Mouse (Mus musculus) embryonic facial prominence, embryonic 14.5 days (tissue): Measurements from ENCODE around the gene Scrt2. TPM values are rescaled to one million over a fixed set of nuclear protein-coding genes. Genes with fewer than 3 reads are reported as not detected.

Source experiments
- ATAC-seq: fragments of 200-750 bp; cut with Nextera tagmentation; 2 replicates; pipeline ENCODE4 v1.8.0; 2017; ENCODE audit warnings: low read depth, moderate number of reproducible peaks, moderate TSS enrichment
- DNase-seq: peaks from one replicate; pipeline ENCODE4 v3.0.0-alpha.2; 2015; ENCODE audit warnings: low spot score
- H3K27ac ChIP-seq: fragments of 300-500 bp; sonication (generic); replicated peaks from 2 replicates; pipeline ENCODE4 v1.5.1; 2014; ENCODE audit warnings: low read depth, mild to moderate bottlenecking, low read length, moderate library complexity
- H3K27me3 ChIP-seq: fragments of 300-500 bp; sonication (generic); replicated peaks from 2 replicates; pipeline ENCODE4 v1.6.1; 2014; ENCODE audit warnings: low read length; ENCODE audit not compliant: control insufficient read depth, insufficient read depth
- H3K36me3 ChIP-seq: fragments of 300-500 bp; sonication (generic); 2 replicates; pipeline ENCODE4 v1.6.1; 2014; ENCODE audit warnings: low read length, mixed read lengths; ENCODE audit not compliant: control insufficient read depth, insufficient read depth
- H3K4me1 ChIP-seq: fragments of 300-500 bp; sonication (generic); 2 replicates; pipeline ENCODE4 v1.6.1; 2014; ENCODE audit warnings: antibody characterized with exemption, low read length; ENCODE audit not compliant: control insufficient read depth, insufficient read depth
- H3K4me2 ChIP-seq: fragments of 300-500 bp; sonication (generic); 2 replicates; pipeline ENCODE4 v1.6.1; 2014; ENCODE audit warnings: low read depth, mild to moderate bottlenecking, low read length, moderate library complexity, mixed read lengths
- H3K4me3 ChIP-seq: fragments of 300-500 bp; sonication (generic); 2 replicates; pipeline ENCODE4 v1.5.1; 2014; ENCODE audit warnings: low read depth, mild to moderate bottlenecking, low read length
- H3K9ac ChIP-seq: fragments of 300-500 bp; sonication (generic); 2 replicates; pipeline ENCODE4 v1.6.1; 2014; ENCODE audit warnings: low read depth, mild to moderate bottlenecking, low read length, moderate library complexity, mixed read lengths
- H3K9me3 ChIP-seq: fragments of 300-500 bp; sonication (generic); 2 replicates; pipeline ENCODE4 v1.6.1; 2016; ENCODE audit warnings: low read length; ENCODE audit not compliant: control insufficient read depth
- WGBS: fragments of 180-500 bp; shearing (Covaris S2); extraction: QIAGEN DNeasy Blood & Tissue Kit; methylation state at CpG from one replicate; pipeline ENCODE4 v1.1.7; 2014; 5-methylcytosine and 5-hydroxymethylcytosine counted together
- polyA plus RNA-seq: library from polyadenylated mRNA; unstranded; fragments of >200 nt; fragmentation: Nextera tagmentation; extraction: Ambion mirVana; gene quantifications from 2 replicates; pipeline ENCODE4 v1.2.1, GENCODE M21; 2014

The Scrt2 gene
- polyA plus RNA-seq, 1 experiment from 2014 or later = 0.29 TPM

- Histone ChIP-seq H3K4me2 (no peak overlapping the region), H3K9ac (no peak overlapping the region), H3K36me3 (no peaks in the 10 kb centered on the region), H3K4me1 (no peaks in the 10 kb centered on the region), H3K27ac (no peak overlapping the region), H3K4me3 (no peak overlapping the region), H3K9me3 (no peaks in the 10 kb centered on the region), H3K27me3 (peaks cover 21% of the 10 kb centered on the region)
- no peak for ATAC-seq
- WGBS = 88% methylated on average over 2 of the region's 2 CpGs
- DNase-seq = no peak
These were observed 6.8 kb upstream of the Scrt2 start for GRCm38 (mm10) chr2:152074521-152074920.

GRCm38 (mm10) chr2:152075294-152075889, 5.9 kb upstream of the Scrt2 start:
- Histone ChIP-seq H3K27ac (no peak overlapping the region), H3K4me1 (no peaks in the 10 kb centered on the region), H3K9me3 (no peaks in the 10 kb centered on the region), H3K4me3 (no peak overlapping the region), H3K27me3 (peaks cover 29% of the 10 kb centered on the region), H3K9ac (no peak overlapping the region), H3K4me2 (no peak overlapping the region), H3K36me3 (no peaks in the 10 kb centered on the region)
- 45% methylated on average over 9 of the region's 9 CpGs for WGBS
- ATAC-seq (no peak), DNase-seq (no peak)

GRCm38 (mm10) chr2:152077337-152077736, 4.0 kb upstream of the Scrt2 start:
- Histone ChIP-seq H3K4me2 (no peak overlapping the region), H3K36me3 (no peaks in the 10 kb centered on the region), H3K27ac (no peak overlapping the region), H3K27me3 (peaks cover 42% of the 10 kb centered on the region), H3K4me3 (no peak overlapping the region), H3K9me3 (no peaks in the 10 kb centered on the region), H3K9ac (no peak overlapping the region), H3K4me1 (peaks cover 5% of the 10 kb centered on the region; the same call in 1 of the 2 replicates)
- 59% methylated on average over 3 of the region's 3 CpGs for WGBS
- DNase-seq = no peak
- ATAC-seq = no peak

- DNase-seq (peak; percentile 78), ATAC-seq (peak; percentile 92)
- H3K9me3 ChIP-seq = no peaks in the 10 kb centered on the region
- peak overlapping the region; percentile 40 for H3K4me3 ChIP-seq
- H3K4me2 ChIP-seq = peak overlapping the region; percentile 72
- H3K9ac ChIP-seq = peak overlapping the region; percentile 26; the same call in 1 of the 2 replicates
- H3K36me3 ChIP-seq = no peaks in the 10 kb centered on the region
- WGBS = 0% methylated on average over 26 of the region's 81 CpGs
- peaks cover 68% of the 10 kb centered on the region for H3K27me3 ChIP-seq
- H3K27ac ChIP-seq = no peak overlapping the region
- peaks cover 5% of the 10 kb centered on the region; the same call in 1 of the 2 replicates for H3K4me1 ChIP-seq
These were observed 516 bp downstream of the Scrt2 start for GRCm38 (mm10) chr2:152081641-152082448.

GRCm38 (mm10) chr2:152082456-152083285, 1.3 kb downstream of the Scrt2 start:
- Histone ChIP-seq H3K9ac (no peak overlapping the region), H3K27me3 (peaks cover 63% of the 10 kb centered on the region), H3K27ac (no peak overlapping the region), H3K9me3 (no peaks in the 10 kb centered on the region), H3K4me1 (peaks cover 5% of the 10 kb centered on the region; the same call in 1 of the 2 replicates), H3K36me3 (no peaks in the 10 kb centered on the region), H3K4me3 (peak overlapping the region; percentile 40), H3K4me2 (peak overlapping the region; percentile 72)
- 23% methylated on average over 7 of the region's 7 CpGs for WGBS
- no peak for DNase-seq
- ATAC-seq = no peak

GRCm38 (mm10) chr2:152083411-152083810, 2.1 kb downstream of the Scrt2 start:
- Histone ChIP-seq H3K27ac (no peak overlapping the region), H3K27me3 (peaks cover 59% of the 10 kb centered on the region), H3K9me3 (no peaks in the 10 kb centered on the region), H3K4me3 (no peak overlapping the region; the same call in 1 of the 2 replicates), H3K4me2 (peak overlapping the region; percentile 15; the same call in 1 of the 2 replicates), H3K4me1 (peaks cover 5% of the 10 kb centered on the region; the same call in 1 of the 2 replicates), H3K9ac (no peak overlapping the region), H3K36me3 (no peaks in the 10 kb centered on the region)
- ATAC-seq (no peak), DNase-seq (no peak)
- 48% methylated on average over 4 of the region's 4 CpGs for WGBS

- Histone ChIP-seq H3K27me3 (peaks cover 52% of the 10 kb centered on the region), H3K4me2 (peak overlapping the region; percentile 3; the same call in 1 of the 2 replicates), H3K4me3 (no peak overlapping the region), H3K9ac (no peak overlapping the region), H3K9me3 (no peaks in the 10 kb centered on the region), H3K4me1 (peaks cover 5% of the 10 kb centered on the region; the same call in 1 of the 2 replicates), H3K36me3 (no peaks in the 10 kb centered on the region), H3K27ac (no peak overlapping the region)
- ATAC-seq (no peak), DNase-seq (no peak)
- WGBS = 37% methylated on average over 6 of the region's 6 CpGs
These were observed 3.0 kb downstream of the Scrt2 start for GRCm38 (mm10) chr2:152084298-152084697.

GRCm38 (mm10) chr2:152085414-152085813, 4.1 kb downstream of the Scrt2 start:
- H3K4me2 ChIP-seq = no peak overlapping the region
- no peaks in the 10 kb centered on the region for H3K36me3 ChIP-seq
- 83% methylated on average over 6 of the region's 6 CpGs for WGBS
- DNase-seq (no peak), ATAC-seq (no peak)
- H3K4me3 ChIP-seq = no peak overlapping the region
- no peaks in the 10 kb centered on the region for H3K9me3 ChIP-seq
- H3K4me1 ChIP-seq = peaks cover 5% of the 10 kb centered on the region; the same call in 1 of the 2 replicates
- H3K27me3 ChIP-seq = peaks cover 42% of the 10 kb centered on the region
- no peak overlapping the region for H3K9ac ChIP-seq
- no peak overlapping the region for H3K27ac ChIP-seq
